Mouse (Mus musculus): ENCODE data around the gene Fanca. TPM values are rescaled to one million over a fixed set of nuclear protein-coding genes. Genes with fewer than 3 reads are reported as not detected.

Gene Fanca
- polyA plus RNA-seq, 2 experiments = 24.2 to 54.7 TPM

- no peak for TF ChIP-seq POLR2A (IDR thresholded peaks at IDR 0.05; ENCODE audit: borderline replicate concordance, extremely low read depth, insufficient read depth, insufficient read length)
- Histone ChIP-seq H3K4me3 (replicated peaks; ENCODE audit: low read length) (no peak overlapping the region), H3K9me3 (ENCODE audit: control insufficient read depth, low read length) (no peaks in the 10 kb centered on the region), H3K27ac (replicated peaks; ENCODE audit: low read depth, low read length) (no peak overlapping the region), H3K4me2 (replicated peaks; ENCODE audit: low read depth, low read length, severe bottlenecking) (no peak overlapping the region), H3K9ac (ENCODE audit: low read depth, low read length, severe bottlenecking) (no peak overlapping the region), H3K4me1 (ENCODE audit: control insufficient read depth, insufficient read depth, low read length) (peaks cover 4% of the 10 kb centered on the region; the same call in 1 of the 2 replicates), H3K27me3 (ENCODE audit: control insufficient read depth, insufficient read depth, low read length) (no peaks in the 10 kb centered on the region), H3K36me3 (ENCODE audit: control insufficient read depth, insufficient read depth, low read length) (no peaks in the 10 kb centered on the region)
- DNase-seq (ENCODE audit: low spot score) (peak; percentile 39), ATAC-seq (ENCODE audit: low FRiP score, low read depth) (no peak)
- WGBS = 30% methylated on average over 7 of the region's 7 CpGs
Measured at GRCm38 (mm10) chr8:123319522-123320164, 1.3 kb upstream of the Fanca start.

- peak; percentile 59; the same call in 1 of the 2 replicates for ATAC-seq (ENCODE audit: low FRiP score, low read depth)
- H3K4me2 ChIP-seq (replicated peaks; ENCODE audit: low read depth, low read length, severe bottlenecking) = peak overlapping the region; percentile 83
- H3K9ac ChIP-seq (ENCODE audit: low read depth, low read length, severe bottlenecking) = peak overlapping the region; percentile 64
- H3K27ac ChIP-seq (replicated peaks; ENCODE audit: low read depth, low read length) = no peak overlapping the region
- peaks cover 4% of the 10 kb centered on the region; the same call in 1 of the 2 replicates for H3K4me1 ChIP-seq (ENCODE audit: control insufficient read depth, insufficient read depth, low read length)
- no peak for TF ChIP-seq POLR2A (IDR thresholded peaks at IDR 0.05; ENCODE audit: borderline replicate concordance, extremely low read depth, insufficient read depth, insufficient read length)
- no peaks in the 10 kb centered on the region for H3K9me3 ChIP-seq (ENCODE audit: control insufficient read depth, low read length)
- DNase-seq (ENCODE audit: low spot score) = no peak
- peak overlapping the region; percentile 57 for H3K4me3 ChIP-seq (replicated peaks; ENCODE audit: low read length)
- no peaks in the 10 kb centered on the region for H3K27me3 ChIP-seq (ENCODE audit: control insufficient read depth, insufficient read depth, low read length)
- no peaks in the 10 kb centered on the region for H3K36me3 ChIP-seq (ENCODE audit: control insufficient read depth, insufficient read depth, low read length)
- 5% methylated on average over 16 of the region's 21 CpGs for WGBS
Measured at GRCm38 (mm10) chr8:123317781-123318466, 452 bp downstream of the Fanca start.

- Histone ChIP-seq H3K36me3 (ENCODE audit: control insufficient read depth, insufficient read depth, low read length) (peaks cover 16% of the 10 kb centered on the region), H3K4me3 (replicated peaks; ENCODE audit: low read length) (no peak overlapping the region), H3K27me3 (ENCODE audit: control insufficient read depth, insufficient read depth, low read length) (no peaks in the 10 kb centered on the region), H3K4me1 (ENCODE audit: control insufficient read depth, insufficient read depth, low read length) (no peaks in the 10 kb centered on the region), H3K9me3 (ENCODE audit: control insufficient read depth, low read length) (no peaks in the 10 kb centered on the region), H3K4me2 (replicated peaks; ENCODE audit: low read depth, low read length, severe bottlenecking) (no peak overlapping the region), H3K27ac (replicated peaks; ENCODE audit: low read depth, low read length) (no peak overlapping the region), H3K9ac (ENCODE audit: low read depth, low read length, severe bottlenecking) (no peak overlapping the region)
- ATAC-seq (ENCODE audit: low FRiP score, low read depth) (no peak), DNase-seq (ENCODE audit: low spot score) (no peak)
- no peak for TF ChIP-seq POLR2A (IDR thresholded peaks at IDR 0.05; ENCODE audit: borderline replicate concordance, extremely low read depth, insufficient read depth, insufficient read length)
- 75% methylated on average over 4 of the region's 4 CpGs for WGBS
Measured at GRCm38 (mm10) chr8:123308738-123309137, 9.6 kb downstream of the Fanca start.

GRCm38 (mm10) chr8:123298301-123298700 lies 20.1 kb downstream of the Fanca start:
- no peak for TF ChIP-seq POLR2A (IDR thresholded peaks at IDR 0.05; ENCODE audit: borderline replicate concordance, extremely low read depth, insufficient read depth, insufficient read length)
- 91% methylated on average over 11 of the region's 11 CpGs for WGBS
- Histone ChIP-seq H3K27ac (replicated peaks; ENCODE audit: low read depth, low read length) (no peak overlapping the region), H3K4me3 (replicated peaks; ENCODE audit: low read length) (no peak overlapping the region), H3K9ac (ENCODE audit: low read depth, low read length, severe bottlenecking) (no peak overlapping the region), H3K27me3 (ENCODE audit: control insufficient read depth, insufficient read depth, low read length) (no peaks in the 10 kb centered on the region), H3K4me2 (replicated peaks; ENCODE audit: low read depth, low read length, severe bottlenecking) (no peak overlapping the region), H3K36me3 (ENCODE audit: control insufficient read depth, insufficient read depth, low read length) (peaks cover 14% of the 10 kb centered on the region), H3K9me3 (ENCODE audit: control insufficient read depth, low read length) (no peaks in the 10 kb centered on the region), H3K4me1 (ENCODE audit: control insufficient read depth, insufficient read depth, low read length) (no peaks in the 10 kb centered on the region)
- ATAC-seq (ENCODE audit: low FRiP score, low read depth) (no peak), DNase-seq (ENCODE audit: low spot score) (no peak)

DNA sequence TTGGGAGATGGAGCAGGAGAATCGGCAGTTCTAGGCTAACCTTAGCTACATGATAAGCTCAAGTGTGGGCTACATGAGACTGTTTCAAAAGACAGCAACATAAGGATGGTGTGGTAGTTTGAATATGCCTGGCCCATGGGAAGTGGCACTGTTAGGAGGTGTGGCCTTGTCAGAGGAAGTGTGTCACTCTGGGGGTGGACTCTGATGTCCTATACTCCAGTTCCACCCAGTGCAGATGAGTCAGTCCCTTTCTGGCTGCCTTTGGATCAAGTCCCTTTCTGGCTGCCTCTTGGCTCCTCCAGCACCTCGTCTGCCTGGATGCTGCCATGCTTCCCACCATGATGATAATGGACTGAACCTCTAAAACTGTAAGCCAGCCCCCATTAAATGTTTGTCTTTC lies 25.6 kb downstream of the Fanca start:
- Histone ChIP-seq H3K36me3 (ENCODE audit: control insufficient read depth, insufficient read depth, low read length) (peaks cover 31% of the 10 kb centered on the region), H3K4me3 (replicated peaks; ENCODE audit: low read length) (no peak overlapping the region)
- no peak for TF ChIP-seq POLR2A (IDR thresholded peaks at IDR 0.05; ENCODE audit: borderline replicate concordance, extremely low read depth, insufficient read depth, insufficient read length)

More for the DNA sequence above, 25.6 kb downstream of the Fanca start:
- Histone ChIP-seq H3K4me2 (replicated peaks; ENCODE audit: low read depth, low read length, severe bottlenecking) (no peak overlapping the region), H3K27ac (replicated peaks; ENCODE audit: low read depth, low read length) (no peak overlapping the region), H3K9ac (ENCODE audit: low read depth, low read length, severe bottlenecking) (no peak overlapping the region), H3K27me3 (ENCODE audit: control insufficient read depth, insufficient read depth, low read length) (no peaks in the 10 kb centered on the region), H3K9me3 (ENCODE audit: control insufficient read depth, low read length) (no peaks in the 10 kb centered on the region), H3K4me1 (ENCODE audit: control insufficient read depth, insufficient read depth, low read length) (no peaks in the 10 kb centered on the region)
- no peak for DNase-seq (ENCODE audit: low spot score)
- ATAC-seq (ENCODE audit: low FRiP score, low read depth) = no peak
- WGBS = 84% methylated on average over 2 of the region's 2 CpGs

Measured in limb, embryonic 14.5 days (tissue).